Mouse (Mus musculus): ENCODE results near the gene Pde3a. TPM values are rescaled to one million over a fixed set of nuclear protein-coding genes. Genes with fewer than 3 reads are reported as not detected.

The Pde3a gene
- polyA plus RNA-seq, 1 experiment, result 0.25 TPM

DNA sequence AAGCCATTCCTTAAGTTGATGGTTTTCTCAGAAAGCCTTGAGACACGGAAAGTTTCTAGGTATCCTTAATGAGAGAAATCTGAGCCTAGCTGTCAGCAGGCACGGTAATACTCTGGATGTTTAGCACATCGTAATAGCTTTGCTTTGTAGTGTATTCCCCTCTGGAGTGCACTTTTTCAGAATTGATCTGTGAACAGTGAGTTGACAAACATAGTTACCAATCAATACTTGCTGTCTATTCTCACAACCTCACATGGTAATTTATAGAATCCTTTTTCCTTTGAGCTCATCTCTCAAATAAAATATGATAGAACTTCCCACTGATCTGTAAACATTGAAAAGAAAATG lies 21.4 kb upstream of the Pde3a start:
- H3K27ac ChIP-seq (ENCODE audit: control insufficient read depth, insufficient read depth, low read depth, low read length), result no peak overlapping the region
- TF ChIP-seq CTCF (IDR thresholded peaks at IDR 0.05; ENCODE audit: control insufficient read depth, insufficient read depth, insufficient replicate concordance, low read depth, low read length) (no peak), POLR2A (IDR thresholded peaks at IDR 0.05; ENCODE audit: control insufficient read depth, low read depth, low read length) (no peak)
- no peaks in the 10 kb centered on the region for H3K4me1 ChIP-seq (ENCODE audit: control insufficient read depth, insufficient read depth, low read length)
- no peaks in the 10 kb centered on the region for H3K27me3 ChIP-seq (ENCODE audit: control insufficient read depth, insufficient read depth, low read length)
- no peak overlapping the region for H3K4me3 ChIP-seq (ENCODE audit: control insufficient read depth, low read depth, low read length)
- H3K36me3 ChIP-seq (ENCODE audit: control insufficient read depth, insufficient read depth, low read length), result no peaks in the 10 kb centered on the region

DNA sequence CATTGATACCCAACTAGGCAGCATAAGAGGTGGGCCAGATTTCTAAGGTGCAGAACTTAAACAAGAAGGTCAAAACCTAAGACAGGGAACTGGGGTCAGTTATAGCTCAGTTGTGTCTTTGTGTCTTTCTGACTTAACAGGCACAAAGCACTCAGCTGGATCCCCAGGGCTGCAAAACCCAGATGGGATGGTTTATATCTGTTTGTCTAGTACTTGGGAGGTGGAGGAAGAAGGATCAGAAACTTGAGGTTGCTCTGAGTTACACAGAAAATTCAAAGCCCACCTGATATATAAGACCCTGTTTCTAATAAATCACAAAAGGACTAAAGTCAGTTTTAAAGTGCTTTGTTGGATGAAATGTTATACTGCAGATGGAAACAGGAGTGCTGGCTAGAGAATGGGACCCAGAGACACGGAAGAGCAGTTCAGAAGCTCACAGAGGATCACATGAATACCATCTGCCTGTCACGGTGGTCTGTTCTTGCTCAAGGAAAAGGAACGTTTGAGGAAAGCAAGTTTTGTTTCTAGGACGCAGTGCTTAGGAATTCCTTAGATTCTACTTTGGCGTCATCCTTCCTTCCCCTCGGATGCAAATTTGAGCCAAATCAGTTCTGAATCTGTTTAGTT lies 16.2 kb upstream of the Pde3a start:
- Histone ChIP-seq H3K36me3 (ENCODE audit: control insufficient read depth, insufficient read depth, low read length) (no peaks in the 10 kb centered on the region), H3K4me3 (ENCODE audit: control insufficient read depth, low read depth, low read length) (no peak overlapping the region), H3K4me1 (ENCODE audit: control insufficient read depth, insufficient read depth, low read length) (no peaks in the 10 kb centered on the region), H3K27me3 (ENCODE audit: control insufficient read depth, insufficient read depth, low read length) (no peaks in the 10 kb centered on the region), H3K27ac (ENCODE audit: control insufficient read depth, insufficient read depth, low read depth, low read length) (no peak overlapping the region)
- TF ChIP-seq POLR2A (IDR thresholded peaks at IDR 0.05; ENCODE audit: control insufficient read depth, low read depth, low read length) (no peak), CTCF (IDR thresholded peaks at IDR 0.05; ENCODE audit: control insufficient read depth, insufficient read depth, insufficient replicate concordance, low read depth, low read length) (no peak)

DNA sequence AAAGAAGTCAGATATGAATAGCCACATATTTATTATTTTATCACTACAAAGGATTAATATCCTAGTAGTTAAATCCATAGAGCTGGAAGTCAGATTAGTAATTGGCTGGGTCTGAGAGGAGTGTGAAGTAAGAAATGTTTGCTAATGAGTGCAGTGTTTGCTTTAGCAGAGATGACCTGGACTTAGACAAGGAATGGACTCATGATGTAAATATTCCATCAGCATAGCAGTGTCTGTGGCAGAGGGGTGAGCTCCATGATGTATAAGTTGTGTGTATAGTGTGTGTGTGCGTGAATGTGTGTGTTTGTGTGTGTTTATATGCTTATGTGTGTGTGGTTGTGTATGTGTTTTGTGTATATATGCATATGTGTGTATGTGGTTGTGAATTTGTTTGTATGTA lies 7.3 kb upstream of the Pde3a start:
- no peak for TF ChIP-seq POLR2A (IDR thresholded peaks at IDR 0.05; ENCODE audit: control insufficient read depth, low read depth, low read length)
- TF ChIP-seq CTCF (IDR thresholded peaks at IDR 0.05; ENCODE audit: control insufficient read depth, insufficient read depth, insufficient replicate concordance, low read depth, low read length), result no peak
- no peak overlapping the region for H3K4me3 ChIP-seq (ENCODE audit: control insufficient read depth, low read depth, low read length)
- H3K4me1 ChIP-seq (ENCODE audit: control insufficient read depth, insufficient read depth, low read length), result no peaks in the 10 kb centered on the region
- H3K27me3 ChIP-seq (ENCODE audit: control insufficient read depth, insufficient read depth, low read length), result no peaks in the 10 kb centered on the region
- no peak overlapping the region for H3K27ac ChIP-seq (ENCODE audit: control insufficient read depth, insufficient read depth, low read depth, low read length)
- no peaks in the 10 kb centered on the region for H3K36me3 ChIP-seq (ENCODE audit: control insufficient read depth, insufficient read depth, low read length)

DNA sequence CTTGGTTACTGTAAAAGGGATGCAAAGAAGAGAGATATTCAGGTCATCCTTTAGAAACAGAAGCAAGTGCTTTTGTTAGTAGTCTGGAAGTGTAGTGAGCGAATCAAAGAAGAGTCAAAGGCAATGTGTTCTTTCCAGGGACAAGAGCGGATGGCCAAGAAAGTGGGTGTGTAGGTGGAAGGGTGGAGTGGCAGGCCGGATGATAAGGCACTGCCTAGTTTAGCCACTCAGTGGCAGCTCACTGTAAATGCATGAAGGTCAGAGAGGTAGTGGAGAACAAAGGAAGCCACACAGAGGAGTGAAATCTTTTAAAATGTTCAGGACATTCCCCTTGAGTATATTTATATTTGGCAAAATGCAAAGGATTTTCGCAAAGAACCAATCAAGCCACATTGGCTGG lies 4.0 kb upstream of the Pde3a start:
- H3K4me1 ChIP-seq (ENCODE audit: control insufficient read depth, insufficient read depth, low read length), result peaks cover 7% of the 10 kb centered on the region; the same call in 1 of the 2 replicates
- no peaks in the 10 kb centered on the region for H3K27me3 ChIP-seq (ENCODE audit: control insufficient read depth, insufficient read depth, low read length)
- H3K27ac ChIP-seq (ENCODE audit: control insufficient read depth, insufficient read depth, low read depth, low read length), result no peak overlapping the region
- H3K36me3 ChIP-seq (ENCODE audit: control insufficient read depth, insufficient read depth, low read length), result no peaks in the 10 kb centered on the region
- TF ChIP-seq CTCF (IDR thresholded peaks at IDR 0.05; ENCODE audit: control insufficient read depth, insufficient read depth, insufficient replicate concordance, low read depth, low read length) (no peak), POLR2A (IDR thresholded peaks at IDR 0.05; ENCODE audit: control insufficient read depth, low read depth, low read length) (no peak)
- H3K4me3 ChIP-seq (ENCODE audit: control insufficient read depth, low read depth, low read length), result no peak overlapping the region

DNA sequence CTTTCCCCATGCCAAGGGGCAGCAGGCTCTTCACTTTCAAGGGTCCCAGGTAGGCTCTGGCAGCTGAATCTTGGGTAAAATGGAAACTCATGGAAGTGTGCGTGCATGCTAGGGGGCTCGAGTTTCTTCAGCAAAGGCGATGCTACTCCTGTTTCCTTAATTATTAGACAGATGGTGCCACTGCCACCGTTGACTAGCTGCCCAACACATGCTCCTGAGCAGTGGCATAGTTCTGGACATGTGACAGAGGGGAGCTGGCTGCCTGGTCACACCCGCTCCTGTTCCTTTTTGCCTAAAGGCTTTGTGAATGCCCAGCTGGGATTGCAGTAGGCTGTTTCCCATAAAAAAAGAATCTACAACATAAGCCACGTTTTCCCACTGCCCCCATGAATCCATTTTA lies 2.7 kb upstream of the Pde3a start:
- H3K4me1 ChIP-seq (ENCODE audit: control insufficient read depth, insufficient read depth, low read length), result peaks cover 9% of the 10 kb centered on the region; the same call in 1 of the 2 replicates
- no peak overlapping the region for H3K27ac ChIP-seq (ENCODE audit: control insufficient read depth, insufficient read depth, low read depth, low read length)
- H3K4me3 ChIP-seq (ENCODE audit: control insufficient read depth, low read depth, low read length), result no peak overlapping the region
- no peaks in the 10 kb centered on the region for H3K36me3 ChIP-seq (ENCODE audit: control insufficient read depth, insufficient read depth, low read length)
- TF ChIP-seq CTCF (IDR thresholded peaks at IDR 0.05; ENCODE audit: control insufficient read depth, insufficient read depth, insufficient replicate concordance, low read depth, low read length), result no peak
- no peak for TF ChIP-seq POLR2A (IDR thresholded peaks at IDR 0.05; ENCODE audit: control insufficient read depth, low read depth, low read length)
- no peaks in the 10 kb centered on the region for H3K27me3 ChIP-seq (ENCODE audit: control insufficient read depth, insufficient read depth, low read length)

DNA sequence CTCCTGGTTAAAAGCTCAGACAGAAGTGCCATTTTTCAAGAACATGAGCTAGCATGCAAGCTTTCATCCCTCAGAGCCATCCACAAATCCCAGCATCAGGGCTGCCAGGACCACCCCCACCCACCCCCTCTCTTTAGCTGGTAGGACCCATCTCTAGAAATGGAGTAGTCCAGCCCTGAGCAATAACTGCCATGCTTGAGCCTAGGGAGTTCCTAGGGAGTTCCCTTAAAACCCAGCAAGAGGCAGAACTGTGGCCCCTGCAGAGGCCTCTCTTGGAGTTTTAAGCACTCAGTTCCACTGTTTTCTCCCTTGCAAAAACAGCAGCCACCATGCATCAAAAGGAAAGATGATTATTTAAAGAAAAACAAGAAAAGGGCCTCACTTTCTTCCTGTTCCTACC lies 988 bp upstream of the Pde3a start:
- Histone ChIP-seq H3K27me3 (ENCODE audit: control insufficient read depth, insufficient read depth, low read length) (no peaks in the 10 kb centered on the region), H3K4me1 (ENCODE audit: control insufficient read depth, insufficient read depth, low read length) (peaks cover 9% of the 10 kb centered on the region; the same call in 1 of the 2 replicates), H3K27ac (ENCODE audit: control insufficient read depth, insufficient read depth, low read depth, low read length) (no peak overlapping the region), H3K4me3 (ENCODE audit: control insufficient read depth, low read depth, low read length) (no peak overlapping the region), H3K36me3 (ENCODE audit: control insufficient read depth, insufficient read depth, low read length) (no peaks in the 10 kb centered on the region)
- TF ChIP-seq CTCF (IDR thresholded peaks at IDR 0.05; ENCODE audit: control insufficient read depth, insufficient read depth, insufficient replicate concordance, low read depth, low read length) (no peak), POLR2A (IDR thresholded peaks at IDR 0.05; ENCODE audit: control insufficient read depth, low read depth, low read length) (no peak)

DNA sequence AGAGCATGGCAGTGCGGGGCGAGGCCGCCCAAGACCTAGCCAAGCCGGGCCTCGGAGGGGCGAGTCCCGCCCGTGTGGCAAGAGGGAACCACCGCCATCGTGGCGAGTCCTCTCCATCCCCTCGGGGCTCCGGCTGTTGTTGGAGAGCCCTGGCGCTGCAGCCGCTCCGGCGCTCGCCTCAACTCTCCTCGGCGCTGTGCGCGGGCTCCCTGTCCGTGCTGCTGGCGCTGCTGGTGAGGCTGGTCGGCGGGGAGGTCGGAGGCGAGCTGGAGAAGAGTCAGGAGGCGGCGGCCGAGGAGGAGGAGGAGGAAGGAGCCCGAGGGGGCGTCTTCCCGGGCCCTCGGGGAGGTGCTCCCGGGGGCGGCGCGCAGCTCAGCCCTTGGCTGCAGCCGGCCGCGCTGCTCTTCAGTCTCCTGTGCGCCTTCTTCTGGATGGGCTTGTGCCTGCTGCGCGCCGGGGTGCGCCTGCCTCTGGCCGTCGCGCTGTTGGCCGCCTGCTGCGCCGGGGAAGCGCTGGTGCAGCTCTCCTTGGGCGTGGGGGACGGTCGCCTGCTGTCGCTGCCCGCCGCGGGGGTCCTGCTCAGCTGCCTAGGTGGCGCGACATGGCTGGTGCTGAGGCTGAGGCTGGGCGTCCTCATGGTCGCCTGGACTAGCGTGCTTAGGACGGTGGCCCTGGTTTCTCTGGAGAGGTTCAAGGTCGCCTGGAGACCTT lies 671 bp downstream of the Pde3a start:
- Histone ChIP-seq H3K4me1 (ENCODE audit: control insufficient read depth, insufficient read depth, low read length) (peaks cover 9% of the 10 kb centered on the region; the same call in 1 of the 2 replicates), H3K27me3 (ENCODE audit: control insufficient read depth, insufficient read depth, low read length) (no peaks in the 10 kb centered on the region), H3K36me3 (ENCODE audit: control insufficient read depth, insufficient read depth, low read length) (no peaks in the 10 kb centered on the region), H3K4me3 (ENCODE audit: control insufficient read depth, low read depth, low read length) (peak overlapping the region; percentile 76), H3K27ac (ENCODE audit: control insufficient read depth, insufficient read depth, low read depth, low read length) (no peak overlapping the region)
- no peak for TF ChIP-seq POLR2A (IDR thresholded peaks at IDR 0.05; ENCODE audit: control insufficient read depth, low read depth, low read length)
- no peak for TF ChIP-seq CTCF (IDR thresholded peaks at IDR 0.05; ENCODE audit: control insufficient read depth, insufficient read depth, insufficient replicate concordance, low read depth, low read length)

Measured in testis, adult 2 months (tissue).